Mouse (Mus musculus) kidney, embryonic 14.5 days (tissue): ENCODE measurements around the gene Snx15. TPM values are rescaled to one million over a fixed set of nuclear protein-coding genes. Genes with fewer than 3 reads are reported as not detected.
"Not testable (repeated sequence)": the region's sequence is repeated elsewhere in the genome, so short reads cannot be mapped to it uniquely, and the experiment has no call there.

ENCODE experiments used
- ATAC-seq: fragments of 200-750 bp; cut with Nextera tagmentation; 2 replicates; pipeline ENCODE4 v1.8.0; 2017; ENCODE audit warnings: moderate number of reproducible peaks, mild to moderate bottlenecking, moderate TSS enrichment, moderate library complexity; ENCODE audit not compliant: low FRiP score, low TSS enrichment
- H3K27ac ChIP-seq: fragments of 300-500 bp; sonication (generic); 2 replicates; pipeline ENCODE4 v1.5.1; 2014; ENCODE audit warnings: low read depth, mild to moderate bottlenecking, low read length, moderate library complexity, mixed read lengths
- H3K27me3 ChIP-seq: fragments of 300-500 bp; sonication (generic); 2 replicates; pipeline ENCODE4 v1.6.1; 2014; ENCODE audit warnings: mild to moderate bottlenecking, low read length; ENCODE audit not compliant: control insufficient read depth, insufficient read depth
- H3K36me3 ChIP-seq: fragments of 300-500 bp; sonication (generic); 2 replicates; pipeline ENCODE4 v1.6.1; 2014; ENCODE audit warnings: low read length, mixed read lengths; ENCODE audit not compliant: control insufficient read depth, insufficient read depth
- H3K4me1 ChIP-seq: fragments of 300-500 bp; sonication (generic); 2 replicates; pipeline ENCODE4 v1.6.1; 2014; ENCODE audit warnings: low read length, mixed read lengths; ENCODE audit not compliant: control insufficient read depth, insufficient read depth
- H3K4me2 ChIP-seq: fragments of 300-500 bp; sonication (generic); replicated peaks from 2 replicates; pipeline ENCODE4 v1.6.1; 2014; ENCODE audit warnings: low read depth, mild to moderate bottlenecking, low read length
- H3K4me3 ChIP-seq: fragments of 300-500 bp; sonication (generic); 2 replicates; pipeline ENCODE4 v1.5.1; 2014; ENCODE audit warnings: mild to moderate bottlenecking, low read length
- H3K9ac ChIP-seq: fragments of 300-500 bp; sonication (generic); 2 replicates; pipeline ENCODE4 v1.6.1; 2014; ENCODE audit warnings: low read depth, mild to moderate bottlenecking, low read length, moderate library complexity
- H3K9me3 ChIP-seq: fragments of 300-500 bp; sonication (generic); 2 replicates; pipeline ENCODE4 v1.6.1; 2016; ENCODE audit warnings: low read length; ENCODE audit not compliant: control insufficient read depth
- WGBS: fragments of 180-500 bp; shearing (Covaris S2); extraction: QIAGEN DNeasy Blood & Tissue Kit; methylation state at CpG from one replicate; pipeline ENCODE4 v1.1.7; 2014; 5-methylcytosine and 5-hydroxymethylcytosine counted together
- polyA plus RNA-seq: library from polyadenylated mRNA; unstranded; fragments of >200 nt; fragmentation: Nextera tagmentation; extraction: Ambion mirVana; gene quantifications from 2 replicates; pipeline ENCODE4 v1.2.1, GENCODE M21; 2014

The Snx15 gene
- polyA plus RNA-seq, 1 experiment from 2014 or later, result 29.6 TPM

- Histone ChIP-seq H3K36me3 (peaks cover 4% of the 10 kb centered on the region; the same call in 1 of the 2 replicates), H3K4me1 (0 out of 2 replicates have a peak, but pooled peaks cover 5% of the 10 kb centered on the region)
- 0% methylated on average over 15 of the region's 15 CpGs for WGBS
These were observed 13.3 kb upstream of the Snx15 start, which contains the start of gene Arl2 for GRCm38 (mm10) chr19:6141394-6141749. TSS of gene Arl2 (minus strand) at chr19:6141548.

GRCm38 (mm10) chr19:6140678-6141393 lies 12.7 kb upstream of the Snx15 start, which contains the start of gene Batf2:
TSS of gene Batf2 (plus strand) at chr19:6140983.
- H3K4me1 ChIP-seq, result 0 out of 2 replicates have a peak, but pooled peaks cover 5% of the 10 kb centered on the region
- peaks cover 4% of the 10 kb centered on the region; the same call in 1 of the 2 replicates for H3K36me3 ChIP-seq
- no peaks in the 10 kb centered on the region for H3K27me3 ChIP-seq
- under 1% methylated on average over 67 of the region's 68 CpGs for WGBS
- H3K9ac ChIP-seq, result peak within 1 kb of the TSS; percentile 75
- peak; percentile 95 for ATAC-seq
- peak within 1 kb of the TSS; percentile 84 for H3K4me2 ChIP-seq
- peak within 1 kb of the TSS; percentile 63 for H3K4me3 ChIP-seq
- H3K9me3 ChIP-seq, result no peaks in the 10 kb centered on the region
- H3K27ac ChIP-seq, result peak within 1 kb of the TSS; percentile 93

More at GRCm38 (mm10) chr19:6141394-6141749, 13.3 kb upstream of the Snx15 start, which contains the start of gene Arl2:
- H3K4me3 ChIP-seq, result peak within 1 kb of the TSS; percentile 63
- no peaks in the 10 kb centered on the region for H3K27me3 ChIP-seq
- peak; percentile 80 for ATAC-seq
- H3K9me3 ChIP-seq, result no peaks in the 10 kb centered on the region
- H3K27ac ChIP-seq, result peak within 1 kb of the TSS; percentile 93
- H3K4me2 ChIP-seq, result peak within 1 kb of the TSS; percentile 84
- peak within 1 kb of the TSS; percentile 75 for H3K9ac ChIP-seq

GRCm38 (mm10) chr19:6140374-6140677 lies 12.2 kb upstream of the Snx15 start:
- Histone ChIP-seq H3K36me3 (peaks cover 9% of the 10 kb centered on the region; the same call in 1 of the 2 replicates), H3K4me2 (peak overlapping the region; percentile 84), H3K9ac (peak overlapping the region; percentile 75), H3K9me3 (no peaks in the 10 kb centered on the region), H3K27me3 (no peaks in the 10 kb centered on the region), H3K4me3 (peak overlapping the region; percentile 63), H3K27ac (peak overlapping the region; percentile 93), H3K4me1 (0 out of 2 replicates have a peak, but pooled peaks cover 5% of the 10 kb centered on the region)
- ATAC-seq, result no peak
- 6% methylated on average over 16 of the region's 16 CpGs for WGBS

- Histone ChIP-seq H3K36me3 (peaks cover 14% of the 10 kb centered on the region), H3K4me3 (no peak overlapping the region), H3K9ac (peak overlapping the region; percentile 75; the same call in 1 of the 2 replicates), H3K4me2 (peak overlapping the region; percentile 84), H3K27me3 (no peaks in the 10 kb centered on the region), H3K4me1 (0 out of 2 replicates have a peak, but pooled peaks cover 5% of the 10 kb centered on the region), H3K9me3 (no peaks in the 10 kb centered on the region), H3K27ac (no peak overlapping the region)
- ATAC-seq, result no peak
- 91% methylated on average over 6 of the region's 6 CpGs for WGBS
These were observed 11.6 kb upstream of the Snx15 start for GRCm38 (mm10) chr19:6139701-6140100.

- Histone ChIP-seq H3K27me3 (no peaks in the 10 kb centered on the region), H3K9ac (no peak overlapping the region), H3K4me3 (no peak overlapping the region), H3K4me2 (no peak overlapping the region), H3K9me3 (no peaks in the 10 kb centered on the region), H3K27ac (no peak overlapping the region), H3K4me1 (0 out of 2 replicates have a peak, but pooled peaks cover 5% of the 10 kb centered on the region), H3K36me3 (peaks cover 16% of the 10 kb centered on the region)
- ATAC-seq, result no peak
- 88% methylated on average over 3 of the region's 3 CpGs for WGBS
These were observed 8.3 kb upstream of the Snx15 start for GRCm38 (mm10) chr19:6136397-6136796.

- peaks cover 12% of the 10 kb centered on the region for H3K36me3 ChIP-seq
- H3K4me2 ChIP-seq, H3K4me1 ChIP-seq, H3K4me3 ChIP-seq, H3K9ac ChIP-seq, ATAC-seq, H3K27ac ChIP-seq, H3K9me3 ChIP-seq, H3K27me3 ChIP-seq: not testable (repeated sequence)
- WGBS, result 60% methylated on average over 1 of the region's 1 CpGs
These were observed 5.1 kb upstream of the Snx15 start for GRCm38 (mm10) chr19:6133197-6133596.

GRCm38 (mm10) chr19:6132171-6132827 lies 4.2 kb upstream of the Snx15 start:
- no peak overlapping the region for H3K9ac ChIP-seq
- WGBS, result 82% methylated on average over 7 of the region's 7 CpGs
- H3K4me3 ChIP-seq, result no peak overlapping the region
- H3K4me1 ChIP-seq, result no peaks in the 10 kb centered on the region
- no peak overlapping the region for H3K27ac ChIP-seq
- ATAC-seq, result no peak
- no peaks in the 10 kb centered on the region for H3K9me3 ChIP-seq
- H3K4me2 ChIP-seq, result no peak overlapping the region
- no peaks in the 10 kb centered on the region for H3K27me3 ChIP-seq
- H3K36me3 ChIP-seq, result peaks cover 12% of the 10 kb centered on the region

GRCm38 (mm10) chr19:6130414-6131128 lies 2.5 kb upstream of the Snx15 start:
- H3K4me2 ChIP-seq, H3K27me3 ChIP-seq, H3K27ac ChIP-seq, H3K4me3 ChIP-seq, H3K36me3 ChIP-seq, H3K9me3 ChIP-seq, H3K9ac ChIP-seq, ATAC-seq, H3K4me1 ChIP-seq: not testable (repeated sequence)
- 78% methylated on average over 7 of the region's 7 CpGs for WGBS
